Mouse (Mus musculus): ENCODE measurements at regions not wholly inside any gene's neighbourhood (a gene's known extent, or its start where the extent isn't known, plus 50 kb on each side); places are given as distances from the start of the nearest gene placed in this dataset.

GRCm38 (mm10) chr6:99884755-99885154 lies 158.6 kb upstream of the Prok2 start:
- Histone ChIP-seq H3K9me3 (replicated peaks; ENCODE audit: insufficient read depth, low read length) (no peaks in the 10 kb centered on the region), H3K79me2 (ENCODE audit: control insufficient read depth, insufficient read depth, low read length, poor library complexity) (no peaks in the 10 kb centered on the region), H3K4me1 (ENCODE audit: control insufficient read depth in 1 of 2, insufficient read depth in 2 of 2, low read length in 2 of 2) (no peaks in the 10 kb centered on the region), H3K36me3 (ENCODE audit: control insufficient read depth in 1 of 2, insufficient read depth in 2 of 2, low read length in 2 of 2) (no peaks in the 10 kb centered on the region), H3K27ac (ENCODE audit: control insufficient read depth, low read depth, low read length) (no peak overlapping the region), H3K4me3 (ENCODE audit: control insufficient read depth in 1 of 2, insufficient read depth in 1 of 2, low read depth in 2 of 2, low read length in 2 of 2) (no peak overlapping the region), H3K9ac (ENCODE audit: control insufficient read depth, low read depth, low read length, poor library complexity, severe bottlenecking) (no peak overlapping the region), H3K27me3 (ENCODE audit: control insufficient read depth in 1 of 2, insufficient read depth in 2 of 2, low read length in 2 of 2) (no peaks in the 10 kb centered on the region)
- no peak for DNase-seq (ENCODE audit: low read depth, low spot score)
- TF ChIP-seq SMC3 (IDR thresholded peaks at IDR 0.05; ENCODE audit: low read depth, low read length) (no peak), ZC3H11A (IDR thresholded peaks at IDR 0.05; ENCODE audit: low read depth, low read length) (no peak)

- Histone ChIP-seq H3K36me3 (ENCODE audit: control insufficient read depth in 1 of 2, insufficient read depth in 2 of 2, low read length in 2 of 2) (no peaks in the 10 kb centered on the region), H3K27ac (ENCODE audit: control insufficient read depth, low read depth, low read length) (no peak overlapping the region), H3K27me3 (ENCODE audit: control insufficient read depth in 1 of 2, insufficient read depth in 2 of 2, low read length in 2 of 2) (no peaks in the 10 kb centered on the region), H3K9me3 (replicated peaks; ENCODE audit: insufficient read depth, low read length) (no peaks in the 10 kb centered on the region), H3K9ac (ENCODE audit: control insufficient read depth, low read depth, low read length, poor library complexity, severe bottlenecking) (no peak overlapping the region), H3K4me1 (ENCODE audit: control insufficient read depth in 1 of 2, insufficient read depth in 2 of 2, low read length in 2 of 2) (no peaks in the 10 kb centered on the region), H3K4me3 (ENCODE audit: control insufficient read depth in 1 of 2, insufficient read depth in 1 of 2, low read depth in 2 of 2, low read length in 2 of 2) (no peak overlapping the region), H3K79me2 (ENCODE audit: control insufficient read depth, insufficient read depth, low read length, poor library complexity) (no peaks in the 10 kb centered on the region)
- TF ChIP-seq USF1 (IDR thresholded peaks at IDR 0.05; ENCODE audit: low read depth, low read length), result no peak
- TF ChIP-seq ELF1 (IDR thresholded peaks at IDR 0.05; ENCODE audit: low read depth, low read length), result no peak
- TF ChIP-seq MAZ (IDR thresholded peaks at IDR 0.05; ENCODE audit: low read depth, low read length), result no peak
- TF ChIP-seq TCF12 (IDR thresholded peaks at IDR 0.05; ENCODE audit: low read depth, low read length), result no peak
- no peak for TF ChIP-seq USF2 (IDR thresholded peaks at IDR 0.05; ENCODE audit: borderline replicate concordance in 1 of 2, insufficient read depth in 1 of 2, low read depth in 1 of 2, low read length in 2 of 2)
- TF ChIP-seq ZMIZ1 (IDR thresholded peaks at IDR 0.05; ENCODE audit: low read depth, low read length), result no peak
- no peak for TF ChIP-seq HCFC1 (IDR thresholded peaks at IDR 0.05; ENCODE audit: low read depth, low read length)
- no peak for DNase-seq (ENCODE audit: low read depth, low spot score)
Observed at GRCm38 (mm10) chr6:99884054-99884453, 157.9 kb upstream of the Prok2 start.

GRCm38 (mm10) chr6:99881606-99882005 lies 155.4 kb upstream of the Prok2 start:
- no peak for TF ChIP-seq NRF1 (IDR thresholded peaks at IDR 0.05; ENCODE audit: insufficient read depth, low read depth, low read length, poor library complexity, severe bottlenecking)
- TF ChIP-seq GABPA (IDR thresholded peaks at IDR 0.05; ENCODE audit: low read depth, low read length), result no peak
- TF ChIP-seq BHLHE40 (IDR thresholded peaks at IDR 0.05; ENCODE audit: borderline replicate concordance, low read depth, low read length), result no peak
- TF ChIP-seq CHD1 (IDR thresholded peaks at IDR 0.05; ENCODE audit: low read depth, low read length), result no peak
- TF ChIP-seq MEF2A (IDR thresholded peaks at IDR 0.05; ENCODE audit: extremely low read depth, insufficient replicate concordance, low read depth, low read length, poor library complexity, severe bottlenecking), result no peak
- no peak for TF ChIP-seq SIN3A (IDR thresholded peaks at IDR 0.05; ENCODE audit: low read length)
- TF ChIP-seq POLR2AphosphoS2 (IDR thresholded peaks at IDR 0.05; ENCODE audit: low read length), result no peak
- TF ChIP-seq SMC3 (IDR thresholded peaks at IDR 0.05; ENCODE audit: low read depth, low read length), result no peak
- TF ChIP-seq ZNF384 (IDR thresholded peaks at IDR 0.05; ENCODE audit: low read depth, low read length), result no peak
- no peak for TF ChIP-seq CTCF (IDR thresholded peaks at IDR 0.05 in 2 of 3, conservative IDR thresholded peaks at IDR 0.05 in 1 of 3; ENCODE audit: control insufficient read depth in 1 of 3, insufficient read depth in 1 of 3, low read depth in 2 of 3, low read length in 3 of 3, poor library complexity in 1 of 3, severe bottlenecking in 1 of 3)
- no peak for TF ChIP-seq ZKSCAN1 (IDR thresholded peaks at IDR 0.05; ENCODE audit: low read depth, low read length)
- TF ChIP-seq E2F4 (IDR thresholded peaks at IDR 0.05; ENCODE audit: borderline replicate concordance, low read depth, low read length), result no peak
- no peak for TF ChIP-seq KAT2A (conservative IDR thresholded peaks at IDR 0.05; ENCODE audit: low read depth, low read length)
- TF ChIP-seq RAD21 (IDR thresholded peaks at IDR 0.05; ENCODE audit: low read depth, low read length), result no peak
- no peak for TF ChIP-seq HCFC1 (IDR thresholded peaks at IDR 0.05; ENCODE audit: low read depth, low read length)
- no peak for TF ChIP-seq USF1 (IDR thresholded peaks at IDR 0.05; ENCODE audit: low read depth, low read length)
- no peak for TF ChIP-seq MAZ (IDR thresholded peaks at IDR 0.05; ENCODE audit: low read depth, low read length)
- no peak for TF ChIP-seq MAX (IDR thresholded peaks at IDR 0.05; ENCODE audit: low read length)
- no peak overlapping the region for H3K9ac ChIP-seq (ENCODE audit: control insufficient read depth, low read depth, low read length, poor library complexity, severe bottlenecking)
- H3K4me3 ChIP-seq (ENCODE audit: control insufficient read depth in 1 of 2, insufficient read depth in 1 of 2, low read depth in 2 of 2, low read length in 2 of 2), result no peak overlapping the region
- no peaks in the 10 kb centered on the region for H3K79me2 ChIP-seq (ENCODE audit: control insufficient read depth, insufficient read depth, low read length, poor library complexity)
- no peaks in the 10 kb centered on the region for H3K36me3 ChIP-seq (ENCODE audit: control insufficient read depth in 1 of 2, insufficient read depth in 2 of 2, low read length in 2 of 2)
- H3K27ac ChIP-seq (ENCODE audit: control insufficient read depth, low read depth, low read length), result no peak overlapping the region
- no peaks in the 10 kb centered on the region for H3K4me1 ChIP-seq (ENCODE audit: control insufficient read depth in 1 of 2, insufficient read depth in 2 of 2, low read length in 2 of 2)
- H3K27me3 ChIP-seq (ENCODE audit: control insufficient read depth in 1 of 2, insufficient read depth in 2 of 2, low read length in 2 of 2), result no peaks in the 10 kb centered on the region
- no peak for DNase-seq (ENCODE audit: low read depth, low spot score)
- no peaks in the 10 kb centered on the region for H3K9me3 ChIP-seq (replicated peaks; ENCODE audit: insufficient read depth, low read length)

Measured in MEL (cell line).